Mouse (Mus musculus) cerebellum, postnatal 36 days (tissue): ENCODE results near the gene Hoxb5.

Experiments used
- DNase-seq, 2 experiments: peaks; one replicate each; pipeline ENCODE4 v3.0.0; 2021 to 2022; ENCODE audit warnings: mixed read lengths in 2 of 2

Hoxb5 gene

GRCm38 (mm10) chr11:96341701-96342575 lies 38.8 kb downstream of the Hoxb5 start:
- no peak for DNase-seq

GRCm38 (mm10) chr11:96342576-96342930 lies 39.4 kb downstream of the Hoxb5 start:
- no peak for DNase-seq

GRCm38 (mm10) chr11:96343206-96343745 lies 40.1 kb downstream of the Hoxb5 start:
- no peak for DNase-seq

GRCm38 (mm10) chr11:96344061-96344877 lies 41.1 kb downstream of the Hoxb5 start:
- no peak for DNase-seq

GRCm38 (mm10) chr11:96344878-96345159 lies 41.7 kb downstream of the Hoxb5 start:
- no peak for DNase-seq

GRCm38 (mm10) chr11:96345220-96345892 lies 42.2 kb downstream of the Hoxb5 start:
- DNase-seq = no peak

- DNase-seq = no peak
Observed at GRCm38 (mm10) chr11:96345893-96346806, 43.0 kb downstream of the Hoxb5 start.

GRCm38 (mm10) chr11:96346916-96347520 lies 43.9 kb downstream of the Hoxb5 start:
- no peak for DNase-seq

- DNase-seq = no peak
Observed at GRCm38 (mm10) chr11:96347717-96348116, 44.6 kb downstream of the Hoxb5 start.

- DNase-seq = no peak
Observed at GRCm38 (mm10) chr11:96348141-96348928, 45.2 kb downstream of the Hoxb5 start.

- no peak for DNase-seq
Observed at GRCm38 (mm10) chr11:96348988-96349387, 45.9 kb downstream of the Hoxb5 start.

- DNase-seq = no peak
Observed at GRCm38 (mm10) chr11:96349491-96350340, 46.6 kb downstream of the Hoxb5 start.

- no peak for DNase-seq
Observed at GRCm38 (mm10) chr11:96350341-96350624, 47.1 kb downstream of the Hoxb5 start, which contains the start of gene Hoxb2. Hoxb2 (plus strand) TSS chr11:96350525.

GRCm38 (mm10) chr11:96350791-96351190 lies 47.7 kb downstream of the Hoxb5 start:
- DNase-seq = no peak

GRCm38 (mm10) chr11:96351312-96351711 lies 48.2 kb downstream of the Hoxb5 start:
- DNase-seq = no peak

- no peak for DNase-seq
Observed at GRCm38 (mm10) chr11:96351831-96352230, 48.7 kb downstream of the Hoxb5 start.

- DNase-seq = no peak
Observed at GRCm38 (mm10) chr11:96352691-96353521, 49.8 kb downstream of the Hoxb5 start.

- no peak for DNase-seq
Observed at GRCm38 (mm10) chr11:96353522-96353841, 50.3 kb downstream of the Hoxb5 start.

GRCm38 (mm10) chr11:96353939-96354338 lies 50.8 kb downstream of the Hoxb5 start:
- DNase-seq = no peak
